Mouse (Mus musculus) heart, adult 18-20 months (tissue): Measurements from ENCODE around the gene Epn2. TPM values are rescaled to one million over a fixed set of nuclear protein-coding genes. Genes with fewer than 3 reads are reported as not detected.
"Not testable (repeated sequence)": the region's sequence is repeated elsewhere in the genome, so short reads cannot be mapped to it uniquely, and the experiment has no call there.

Source experiments
- DNase-seq, 2 experiments: peaks; one replicate each; pipeline ENCODE4 v3.0.0; 2021 to 2022; ENCODE audit warnings: mixed read lengths in 1 of 2
- total RNA-seq, 2 experiments: library from RNA; stranded (reverse); gene quantifications; 2 replicates each; pipeline ENCODE4 v1.2.3; 2021

The Epn2 gene
- total RNA-seq, 2 experiments from 2014 or later: 24.5 to 28.1 TPM

DNA sequence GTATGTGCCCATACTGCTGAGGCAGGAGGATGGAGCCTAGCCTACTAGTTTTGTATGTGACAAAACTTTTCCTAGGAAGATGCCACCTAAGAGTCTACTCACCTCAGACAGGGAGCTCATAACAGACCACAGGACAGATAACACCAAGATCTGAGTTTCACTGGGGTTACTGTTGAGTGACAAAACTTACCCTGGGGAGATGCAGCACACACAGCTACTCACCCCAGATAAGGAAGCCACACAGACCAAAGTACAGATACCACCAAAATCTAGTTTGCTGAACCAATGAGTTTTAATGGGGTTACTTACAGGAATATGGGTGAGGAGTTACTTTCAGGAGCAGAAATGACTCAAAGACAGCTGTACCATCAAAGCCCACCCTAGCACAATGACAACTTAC, 13.6 kb upstream of the Epn2 start:
- no peak for DNase-seq

DNA sequence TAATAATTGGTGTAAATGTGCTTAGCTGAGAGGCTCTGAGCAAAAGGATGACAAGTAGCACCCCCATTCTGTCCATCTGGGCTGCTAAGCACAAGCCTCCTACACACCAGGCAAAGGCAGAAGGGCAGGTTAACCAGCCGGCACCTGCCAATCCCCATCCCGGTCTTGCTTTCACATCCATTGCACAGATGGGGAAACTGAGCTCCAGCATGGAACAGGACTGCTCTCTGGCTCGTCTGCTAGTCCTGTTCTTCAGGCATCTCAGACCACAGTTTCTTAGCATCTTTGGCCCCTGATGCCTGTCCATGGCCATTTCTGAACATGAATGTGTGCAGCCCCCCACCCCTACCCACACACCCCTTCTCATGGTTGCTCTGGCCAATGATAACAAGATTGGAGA, 12.6 kb upstream of the Epn2 start:
- no peak for DNase-seq

- peak; percentile 81 to 86 for DNase-seq
Observed at GRCm38 (mm10) chr11:61590516-61591213, 11.2 kb upstream of the Epn2 start.

DNA sequence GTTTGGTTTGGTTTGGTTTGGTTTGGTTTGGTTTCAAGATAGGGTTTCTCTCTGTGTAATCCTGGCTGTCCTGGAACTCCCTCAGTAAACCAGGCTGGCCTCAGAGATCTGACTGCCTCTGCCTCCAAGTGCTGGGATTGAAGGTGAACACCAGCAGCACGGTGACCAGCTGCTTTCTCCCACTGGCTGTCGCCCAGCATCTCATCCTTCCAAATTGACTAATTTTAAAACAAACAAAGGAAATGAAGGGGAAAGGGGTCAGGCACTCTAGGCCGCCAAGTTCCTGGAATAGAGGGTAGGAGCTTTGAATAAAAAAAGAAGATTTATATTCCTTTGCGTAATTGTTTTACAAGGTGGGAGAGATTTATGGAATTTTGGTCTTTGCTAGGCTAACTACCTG, 5.9 kb upstream of the Epn2 start:
- DNase-seq: peak; percentile 20 to 50

GRCm38 (mm10) chr11:61584830-61585229, 5.3 kb upstream of the Epn2 start:
- peak in 1 of 2 experiments; percentile 20 for DNase-seq

- DNase-seq: no peak
Observed at GRCm38 (mm10) chr11:61584096-61584495, 4.6 kb upstream of the Epn2 start.

DNA sequence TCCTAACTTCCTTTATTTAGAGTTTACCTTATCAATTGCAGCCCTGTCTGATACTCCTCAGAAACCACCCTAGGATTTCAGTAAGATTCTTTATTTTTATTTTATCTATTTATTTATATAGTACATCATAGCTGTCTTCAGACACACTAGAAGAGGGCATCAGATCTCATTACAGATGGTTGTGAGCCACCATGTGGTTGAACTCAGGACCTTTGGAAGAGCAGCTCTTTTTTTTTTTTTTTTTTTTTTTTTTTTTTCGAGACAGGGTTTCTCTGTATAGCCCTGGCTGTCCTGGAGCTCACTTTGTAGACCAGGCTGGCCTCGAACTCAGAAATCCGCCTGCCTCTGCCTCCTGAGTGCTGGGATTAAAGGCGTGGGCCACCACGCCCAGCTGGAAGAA, 3.3 kb upstream of the Epn2 start:
- DNase-seq: not testable (repeated sequence)

DNA sequence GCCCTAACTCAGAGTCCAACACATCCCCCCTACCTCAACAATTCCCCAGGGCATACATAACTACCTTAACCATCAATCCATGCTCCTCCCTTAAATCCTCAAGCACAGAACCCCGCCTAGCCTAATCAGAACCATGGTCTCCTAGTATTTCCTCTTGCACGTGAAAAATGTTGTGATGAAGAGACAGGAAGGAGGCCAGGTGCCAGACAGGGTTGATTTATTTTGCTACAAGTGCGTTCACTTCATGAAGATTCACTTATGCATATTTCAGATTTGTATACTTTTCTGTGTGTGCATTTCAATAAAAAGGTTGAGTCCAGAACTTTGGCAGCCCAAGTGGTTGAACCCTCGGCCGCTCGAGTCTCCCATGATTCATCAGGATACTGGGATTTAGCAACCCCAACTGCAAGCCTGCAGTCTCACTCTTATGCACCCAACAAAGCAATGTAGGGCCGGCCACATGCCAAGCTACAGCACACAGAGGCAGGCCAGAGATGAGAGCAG, 443 bp upstream of the Epn2 start:
- no peak for DNase-seq

DNA sequence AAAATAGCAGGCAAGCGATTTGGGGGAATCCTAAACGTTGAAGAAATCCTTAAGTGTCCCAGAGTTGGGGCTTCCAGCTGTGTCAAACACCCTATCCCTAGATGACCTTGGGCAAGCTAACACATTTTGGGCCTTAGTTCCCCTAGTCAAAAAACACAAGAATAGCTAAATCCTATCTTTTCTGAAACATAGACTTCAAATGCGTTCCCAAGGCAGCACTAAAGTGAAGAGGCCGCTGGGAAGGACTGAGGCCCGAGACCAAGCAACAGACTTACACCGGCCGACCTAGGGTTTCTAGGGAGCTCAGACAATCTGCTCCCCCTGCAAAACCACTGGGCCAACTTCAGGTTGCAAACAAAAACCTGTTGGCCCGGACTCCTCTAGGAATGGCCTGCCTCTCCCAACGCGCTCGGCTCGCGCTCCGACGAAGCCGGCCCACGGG, 925 bp downstream of the Epn2 start:
- DNase-seq: peak in 1 of 2 experiments; percentile 64

DNA sequence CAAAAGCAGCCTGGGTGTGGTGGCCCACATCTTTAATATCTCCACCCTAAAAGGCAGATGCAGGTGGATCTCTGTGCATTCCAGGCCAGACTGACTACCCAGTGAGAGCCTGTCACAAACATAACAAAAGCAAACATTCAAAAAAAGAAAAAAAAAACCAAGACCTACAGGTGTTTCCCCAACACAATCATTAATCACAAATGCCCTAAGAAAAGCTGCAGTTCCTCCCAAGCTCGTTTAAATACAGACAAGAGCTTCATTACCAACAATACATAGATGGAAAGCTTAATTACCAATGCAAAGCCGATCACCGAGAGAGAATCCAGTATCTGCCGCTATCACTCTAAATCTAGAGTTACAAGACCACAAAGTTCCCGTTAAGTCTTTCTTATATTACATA, 1.5 kb downstream of the Epn2 start:
- DNase-seq: no peak

- DNase-seq: no peak
Observed at GRCm38 (mm10) chr11:61577349-61577748, 2.1 kb downstream of the Epn2 start.

GRCm38 (mm10) chr11:61573266-61573665, 6.2 kb downstream of the Epn2 start:
- no peak for DNase-seq

- no peak for DNase-seq
Observed at GRCm38 (mm10) chr11:61571225-61571624, 8.3 kb downstream of the Epn2 start.

GRCm38 (mm10) chr11:61569671-61570070, 9.8 kb downstream of the Epn2 start:
- peak in 1 of 2 experiments; percentile 37 for DNase-seq

DNA sequence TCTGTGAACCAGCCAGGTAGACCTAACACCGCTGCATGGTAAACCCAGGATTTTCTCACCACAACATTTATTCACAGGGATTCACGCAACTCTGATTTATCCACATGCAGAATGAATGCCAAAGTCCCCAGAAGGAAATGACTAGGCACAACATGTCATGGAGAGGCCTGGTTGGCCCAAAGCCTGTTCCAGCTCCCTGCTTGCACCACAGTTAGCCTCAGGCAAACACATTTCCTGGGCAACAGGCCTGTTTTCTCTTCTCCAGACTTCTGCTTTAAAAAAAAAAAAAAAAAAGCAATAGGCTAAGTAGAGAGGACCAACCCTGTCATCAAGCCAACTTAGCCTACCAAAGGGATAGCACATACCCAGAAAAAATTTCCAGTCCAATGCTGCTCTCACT, 14.9 kb downstream of the Epn2 start:
- DNase-seq: peak; percentile 72 to 88

GRCm38 (mm10) chr11:61563939-61564338, 15.5 kb downstream of the Epn2 start:
- peak; percentile 30 to 35 for DNase-seq

- DNase-seq: peak; percentile 51 to 59
Observed at GRCm38 (mm10) chr11:61562421-61562820, 17.1 kb downstream of the Epn2 start.

DNA sequence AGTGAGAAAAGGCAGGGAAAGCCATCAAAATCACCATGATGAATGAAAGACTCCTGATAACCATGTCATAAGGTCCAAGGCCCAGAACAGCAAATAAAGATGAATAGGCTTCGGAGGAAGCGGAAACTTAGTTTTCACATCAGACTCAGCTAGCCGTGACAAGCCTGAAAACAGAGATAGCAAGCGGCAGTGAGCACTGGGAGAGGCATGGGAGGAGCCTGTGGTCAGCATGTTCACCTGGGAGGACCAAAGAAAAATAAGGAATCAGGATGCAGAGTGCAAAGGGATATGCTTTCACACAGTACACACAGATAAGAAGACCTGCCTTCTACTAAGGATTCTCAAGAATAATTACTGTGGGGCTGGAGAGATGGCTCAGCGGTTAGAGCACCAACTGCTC, 19.9 kb downstream of the Epn2 start:
- no peak for DNase-seq

- no peak for DNase-seq
Observed at GRCm38 (mm10) chr11:61553015-61553754, 26.3 kb downstream of the Epn2 start.

DNA sequence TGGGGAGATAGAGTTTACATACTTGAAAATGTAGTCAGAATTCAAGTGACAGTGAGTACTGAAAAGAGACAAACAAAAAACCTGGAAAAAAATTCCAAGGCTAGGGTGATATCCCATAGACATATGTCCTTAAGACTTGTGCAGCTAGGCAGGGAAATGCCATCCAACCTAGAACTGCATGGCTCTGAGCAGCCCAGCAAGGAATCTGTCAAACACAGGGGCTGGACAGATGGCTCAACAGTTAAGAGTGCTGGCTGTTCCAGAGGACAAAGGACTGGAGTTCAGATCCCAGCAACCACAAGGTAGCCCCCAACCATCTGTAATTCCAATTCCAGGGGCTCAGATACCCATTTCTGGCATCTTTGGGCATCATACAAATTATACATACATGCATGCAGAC, 28.9 kb downstream of the Epn2 start:
- DNase-seq: no peak

- no peak for DNase-seq
Observed at GRCm38 (mm10) chr11:61547710-61548109, 31.8 kb downstream of the Epn2 start.

GRCm38 (mm10) chr11:61546452-61546851, 33.0 kb downstream of the Epn2 start:
- no peak for DNase-seq

DNA sequence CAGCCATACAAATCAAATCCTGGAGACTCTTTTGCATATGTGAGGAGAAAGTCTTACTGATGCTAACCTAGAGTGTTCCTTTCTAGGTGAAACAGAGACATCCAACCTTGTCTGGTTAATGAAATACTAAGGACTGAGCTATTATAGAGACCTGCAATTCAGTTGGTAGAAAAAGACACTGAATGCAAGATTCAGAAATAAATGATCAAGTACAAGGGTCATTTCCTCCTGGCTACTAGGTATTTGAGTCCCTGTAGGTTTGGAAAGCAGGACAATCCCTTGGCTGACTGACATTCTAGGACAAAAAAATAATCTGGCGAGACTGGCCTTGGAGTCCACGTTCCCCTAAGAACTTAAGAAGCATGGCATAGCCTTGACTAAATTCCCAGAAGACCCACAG, 33.9 kb downstream of the Epn2 start:
- no peak for DNase-seq

DNA sequence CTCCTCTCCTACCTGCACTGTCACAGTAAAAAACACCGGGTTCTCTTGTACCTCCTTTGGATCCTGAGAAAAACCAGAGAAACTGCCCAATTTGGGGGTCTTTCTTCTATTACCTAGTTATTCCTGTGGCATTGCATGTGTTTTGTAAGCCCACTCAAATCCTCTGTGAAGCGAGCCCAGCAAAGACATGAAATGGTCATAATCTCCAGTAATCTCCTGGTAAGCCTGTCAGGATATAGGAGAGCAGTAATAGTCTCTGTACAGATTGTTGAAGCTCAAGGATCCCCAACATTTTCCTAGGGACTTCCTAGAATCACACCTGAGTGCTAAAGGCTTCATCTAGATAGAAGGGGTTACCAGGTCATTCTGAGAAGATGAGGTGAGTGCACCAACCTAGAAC, 38.4 kb downstream of the Epn2 start:
- DNase-seq: no peak
